Mouse (Mus musculus) limb, embryonic 14.5 days (tissue): ENCODE measurements around the gene Plxnc1. TPM values are rescaled to one million over a fixed set of nuclear protein-coding genes. Genes with fewer than 3 reads are reported as not detected.

Experiments
- ATAC-seq: fragments of 200-750 bp; cut with Nextera tagmentation; 2 replicates; pipeline ENCODE4 v1.8.0; 2017; ENCODE audit warnings: low read depth, moderate number of reproducible peaks, moderate TSS enrichment; ENCODE audit not compliant: low FRiP score
- DNase-seq: peaks from one replicate; pipeline ENCODE4 v3.0.0-alpha.2; 2015; ENCODE audit warnings: low spot score
- H3K27ac ChIP-seq: fragments of 300-500 bp; sonication (generic); replicated peaks from 2 replicates; pipeline ENCODE4 v1.5.1; 2014; ENCODE audit warnings: low read depth, mild to moderate bottlenecking, low read length, moderate library complexity, mixed read lengths
- H3K27me3 ChIP-seq: fragments of 300-500 bp; sonication (generic); 2 replicates; pipeline ENCODE4 v1.6.1; 2014; ENCODE audit warnings: low read length, mixed read lengths; ENCODE audit not compliant: control insufficient read depth, insufficient read depth
- H3K36me3 ChIP-seq: fragments of 300-500 bp; sonication (generic); 2 replicates; pipeline ENCODE4 v1.6.1; 2014; ENCODE audit warnings: mild to moderate bottlenecking, low read length, moderate library complexity, mixed read lengths; ENCODE audit not compliant: control insufficient read depth, insufficient read depth
- H3K4me1 ChIP-seq: fragments of 300-500 bp; sonication (generic); 2 replicates; pipeline ENCODE4 v1.6.1; 2014; ENCODE audit warnings: antibody characterized with exemption, low read length, mixed read lengths; ENCODE audit not compliant: control insufficient read depth, insufficient read depth
- H3K4me2 ChIP-seq: fragments of 300-500 bp; sonication (generic); replicated peaks from 2 replicates; pipeline ENCODE4 v1.6.1; 2014; ENCODE audit warnings: low read depth, mild to moderate bottlenecking, low read length, moderate library complexity; ENCODE audit not compliant: severe bottlenecking
- H3K4me3 ChIP-seq: fragments of 300-500 bp; sonication (generic); replicated peaks from 2 replicates; pipeline ENCODE4 v1.5.1; 2014; ENCODE audit warnings: low read length
- H3K9ac ChIP-seq: fragments of 300-500 bp; sonication (generic); 2 replicates; pipeline ENCODE4 v1.6.1; 2014; ENCODE audit warnings: mild to moderate bottlenecking, low read depth, low read length, moderate library complexity; ENCODE audit not compliant: severe bottlenecking
- H3K9me3 ChIP-seq: fragments of 300-500 bp; sonication (generic); 2 replicates; pipeline ENCODE4 v1.6.1; 2016; ENCODE audit warnings: low read length; ENCODE audit not compliant: control insufficient read depth
- POLR2A ChIP-seq: fragments of 200-500 bp; IDR thresholded peaks from 2 replicates; pipeline ENCODE4 v1.8.0; 2012; ENCODE audit warnings: inconsistent platforms, mild to moderate bottlenecking, moderate library complexity, borderline replicate concordance; ENCODE audit not compliant: insufficient read depth, insufficient read length; ENCODE audit errors: extremely low read depth
- WGBS: fragments of 180-500 bp; shearing (Covaris S2); extraction: QIAGEN DNeasy Blood & Tissue Kit; methylation state at CpG from one replicate; pipeline ENCODE4 v1.1.7; 2014; 5-methylcytosine and 5-hydroxymethylcytosine counted together
- polyA plus RNA-seq, 2 experiments: library from polyadenylated mRNA; depleted of rRNA in 1 of 2; stranded (reverse) in 1 of 2; unstranded in 1 of 2; fragments of >200 nt; fragmentation: Nextera tagmentation in 1 of 2; extraction: Ambion mirVana in 1 of 2; gene quantifications; 2 replicates each; pipeline versions ENCODE4 v1.2.1 to v1.2.3; 2012 to 2014

Plxnc1 gene
- polyA plus RNA-seq, 2 experiments = 3.0 to 4.7 TPM

GRCm38 (mm10) chr10:94896311-94896710 is 48.3 kb downstream of the Plxnc1 start:
- Histone ChIP-seq H3K9ac (no peak overlapping the region), H3K36me3 (no peaks in the 10 kb centered on the region), H3K4me3 (no peak overlapping the region), H3K27me3 (no peaks in the 10 kb centered on the region), H3K4me1 (0 out of 2 replicates have a peak, but pooled peaks cover 2% of the 10 kb centered on the region), H3K4me2 (no peak overlapping the region), H3K9me3 (no peaks in the 10 kb centered on the region), H3K27ac (no peak overlapping the region)
- no peak for DNase-seq
- 95% methylated on average over 2 of the region's 2 CpGs for WGBS
- ATAC-seq = no peak
- TF ChIP-seq POLR2A = no peak

- H3K36me3 ChIP-seq = no peaks in the 10 kb centered on the region
- no peak for ATAC-seq
- no peak overlapping the region for H3K9ac ChIP-seq
- no peaks in the 10 kb centered on the region for H3K9me3 ChIP-seq
- DNase-seq = no peak
- H3K4me2 ChIP-seq = no peak overlapping the region
- no peak overlapping the region for H3K4me3 ChIP-seq
- H3K27ac ChIP-seq = no peak overlapping the region
- no peaks in the 10 kb centered on the region for H3K27me3 ChIP-seq
- 0 out of 2 replicates have a peak, but pooled peaks cover 2% of the 10 kb centered on the region for H3K4me1 ChIP-seq
- no peak for TF ChIP-seq POLR2A
- 80% methylated on average over 3 of the region's 3 CpGs for WGBS
Observed at GRCm38 (mm10) chr10:94895876-94896275, 48.8 kb downstream of the Plxnc1 start.

- no peak overlapping the region for H3K4me2 ChIP-seq
- 50% methylated on average over 4 of the region's 4 CpGs for WGBS
- 0 out of 2 replicates have a peak, but pooled peaks cover 6% of the 10 kb centered on the region for H3K4me1 ChIP-seq
- no peaks in the 10 kb centered on the region for H3K36me3 ChIP-seq
- H3K9ac ChIP-seq = no peak overlapping the region
- no peak for ATAC-seq
- H3K27ac ChIP-seq = no peak overlapping the region
- no peak for DNase-seq
- H3K27me3 ChIP-seq = no peaks in the 10 kb centered on the region
- H3K4me3 ChIP-seq = no peak overlapping the region
- no peaks in the 10 kb centered on the region for H3K9me3 ChIP-seq
- no peak for TF ChIP-seq POLR2A
Observed at GRCm38 (mm10) chr10:94889735-94890134, 54.9 kb downstream of the Plxnc1 start.

GRCm38 (mm10) chr10:94883216-94883615 is 61.4 kb downstream of the Plxnc1 start:
- TF ChIP-seq POLR2A = no peak
- Histone ChIP-seq H3K27me3 (no peaks in the 10 kb centered on the region), H3K9me3 (no peaks in the 10 kb centered on the region), H3K27ac (no peak overlapping the region), H3K4me3 (no peak overlapping the region), H3K4me2 (no peak overlapping the region), H3K36me3 (no peaks in the 10 kb centered on the region), H3K9ac (no peak overlapping the region), H3K4me1 (0 out of 2 replicates have a peak, but pooled peaks cover 3% of the 10 kb centered on the region)
- 73% methylated on average over 6 of the region's 6 CpGs for WGBS
- no peak for ATAC-seq
- no peak for DNase-seq

- H3K27ac ChIP-seq = no peak overlapping the region
- no peak for ATAC-seq
- no peaks in the 10 kb centered on the region for H3K27me3 ChIP-seq
- H3K4me2 ChIP-seq = no peak overlapping the region
- DNase-seq = no peak
- H3K4me3 ChIP-seq = no peak overlapping the region
- WGBS = 86% methylated on average over 5 of the region's 5 CpGs
- H3K4me1 ChIP-seq = peaks cover 15% of the 10 kb centered on the region
- no peaks in the 10 kb centered on the region for H3K9me3 ChIP-seq
- H3K9ac ChIP-seq = no peak overlapping the region
- no peaks in the 10 kb centered on the region for H3K36me3 ChIP-seq
- TF ChIP-seq POLR2A = no peak
Observed at GRCm38 (mm10) chr10:94871506-94871905, 73.1 kb downstream of the Plxnc1 start.

GRCm38 (mm10) chr10:94871102-94871501 is 73.5 kb downstream of the Plxnc1 start:
- no peak overlapping the region for H3K4me2 ChIP-seq
- H3K27me3 ChIP-seq = no peaks in the 10 kb centered on the region
- no peak for TF ChIP-seq POLR2A
- H3K9ac ChIP-seq = no peak overlapping the region
- peaks cover 15% of the 10 kb centered on the region for H3K4me1 ChIP-seq
- H3K27ac ChIP-seq = no peak overlapping the region
- no peaks in the 10 kb centered on the region for H3K36me3 ChIP-seq
- H3K9me3 ChIP-seq = no peaks in the 10 kb centered on the region
- no peak overlapping the region for H3K4me3 ChIP-seq
- DNase-seq (no peak), ATAC-seq (no peak)
- WGBS = 87% methylated on average over 7 of the region's 7 CpGs
